Mouse (Mus musculus) WW6 (cell line): Measurements from ENCODE around the gene Gla.
A peak's percentile ranks its signal among the peaks of the same experiment; 100 is the strongest.

Experiments used
- DNase-seq: peaks from one replicate; pipeline ENCODE4 v3.0.0-alpha.2; 2013; ENCODE audit warnings: low read depth, low spot score

Gla gene

DNA sequence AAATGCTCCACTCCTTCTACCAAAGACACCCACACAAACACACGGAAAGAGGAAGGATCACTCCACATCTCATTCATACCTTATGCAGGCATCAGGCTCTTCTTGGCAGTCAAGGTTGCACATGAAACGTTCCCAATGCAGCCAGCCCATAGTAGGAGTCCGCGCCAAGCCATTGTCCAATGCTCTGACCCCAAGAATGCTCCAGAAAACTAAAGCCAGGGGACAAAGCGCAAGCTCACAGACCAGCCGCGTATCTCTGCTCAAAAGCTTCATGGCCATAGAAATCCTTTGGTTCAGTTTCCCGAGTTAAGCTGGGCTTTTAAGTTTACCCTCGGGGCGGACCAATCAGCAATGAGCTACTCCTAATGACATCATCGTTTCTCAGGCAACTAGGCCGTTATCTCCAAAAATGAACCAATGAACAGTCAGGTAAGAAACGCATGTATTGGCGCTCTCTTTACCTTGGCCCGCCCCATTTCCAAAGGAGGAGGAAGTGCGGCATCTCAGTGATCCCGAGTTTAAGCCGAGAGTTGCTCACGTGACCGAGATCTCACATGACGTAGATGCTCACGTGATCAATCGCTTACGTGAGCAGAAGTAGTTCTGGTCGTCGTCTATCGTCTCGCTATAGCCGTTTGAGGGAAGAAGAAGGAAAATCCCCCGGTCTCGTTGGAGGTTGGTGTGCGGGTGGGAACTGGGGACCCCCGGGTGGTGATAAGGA is at the start of gene Gla, which contains the start of gene Hnrnph2:
Gene Gla, minus strand, starts transcription at position 467 of the 721 bp plus-strand sequence.
Gene Hnrnph2, plus strand, starts transcription at position 521 of the 721 bp plus-strand sequence.
- peak; percentile 87 for DNase-seq

DNA sequence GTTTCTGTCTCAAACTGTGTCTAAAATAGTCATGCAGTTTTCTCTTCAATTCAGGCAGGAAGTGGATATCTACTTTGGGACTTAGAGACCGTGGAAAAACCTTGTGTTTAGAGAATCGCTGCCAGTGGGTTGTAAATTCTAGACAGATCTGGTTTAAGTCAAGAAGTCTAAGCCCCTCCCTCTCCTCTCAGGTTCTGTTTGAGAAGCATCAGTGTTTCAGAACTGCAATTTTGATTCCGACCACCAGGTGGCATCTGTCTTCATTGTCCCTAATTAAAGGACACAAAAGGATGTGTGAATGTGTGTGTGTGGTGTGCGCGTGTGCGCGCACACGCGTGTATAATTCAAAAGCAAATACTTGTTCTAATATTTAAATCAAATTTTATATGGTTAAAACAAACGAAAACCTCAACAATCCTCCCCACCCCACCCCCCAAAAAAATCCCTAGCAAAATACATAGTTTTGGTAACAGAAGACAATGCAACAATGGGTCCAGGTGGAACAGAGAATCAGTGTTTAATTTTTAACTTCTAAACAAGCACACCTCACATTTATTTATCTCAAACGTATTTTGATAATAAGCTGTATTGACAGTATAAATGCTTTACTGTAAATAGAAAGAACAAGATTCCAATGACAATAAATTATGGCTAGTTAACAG is 47.2 kb upstream of the Gla start:
- peak; percentile 26 for DNase-seq

DNA sequence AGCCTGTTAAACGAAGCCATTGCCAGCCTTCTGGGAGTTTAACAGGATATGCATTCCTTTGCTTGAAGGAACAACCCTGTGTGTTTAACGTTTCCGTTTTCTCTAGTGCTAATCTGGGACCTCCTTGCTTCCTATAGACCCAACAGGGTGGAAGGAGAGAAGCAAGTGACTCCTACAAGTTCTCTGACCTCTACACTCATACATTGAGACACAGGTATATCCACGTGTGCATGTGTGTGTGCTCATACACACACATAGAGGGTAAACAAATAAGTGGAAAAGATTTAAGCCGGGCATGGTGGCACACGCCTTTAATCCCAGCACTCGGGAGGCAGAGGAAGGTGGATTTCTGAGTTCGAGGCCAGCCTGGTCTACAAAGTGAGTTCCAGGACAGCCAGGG is 46.5 kb upstream of the Gla start:
- no peak for DNase-seq

- no peak for DNase-seq
Measured at GRCm38 (mm10) chrX:134646338-134646737, 45.4 kb upstream of the Gla start.

DNA sequence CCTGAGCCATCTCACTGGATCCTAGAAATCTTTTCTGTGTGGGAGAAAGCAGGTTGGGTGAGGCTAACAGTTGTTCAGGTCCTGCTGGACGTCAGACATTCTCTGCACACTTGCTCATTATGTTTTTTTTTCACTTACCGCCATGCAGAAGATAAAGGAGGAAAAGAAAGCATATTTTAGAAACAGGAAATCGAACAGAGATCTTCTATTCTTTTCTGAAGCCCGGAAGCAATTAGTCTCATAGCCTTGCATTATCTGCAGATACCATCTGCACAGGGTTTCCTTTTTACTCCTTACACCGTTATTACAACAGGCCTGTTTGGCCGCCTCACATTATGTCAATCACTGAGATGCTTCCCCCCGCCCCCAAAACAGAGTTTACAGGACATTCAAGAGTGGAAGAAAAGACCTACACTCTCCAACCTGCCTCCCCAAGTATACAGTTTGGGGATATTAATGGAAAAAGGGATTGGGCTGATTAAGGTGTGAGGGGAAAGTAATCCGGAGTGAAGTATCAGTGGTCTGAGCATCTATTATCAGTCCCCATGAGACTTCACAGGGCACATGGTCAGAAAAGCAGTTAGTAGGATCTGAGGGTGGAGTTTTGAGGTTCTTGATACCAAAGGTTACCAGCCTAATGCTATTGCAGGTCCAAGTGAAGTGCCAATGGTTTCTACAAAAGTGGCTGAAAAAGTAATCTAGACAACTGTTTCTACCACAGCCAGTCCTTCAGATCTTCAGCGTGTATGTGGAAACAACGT is 40.3 kb upstream of the Gla start:
- no peak for DNase-seq

DNA sequence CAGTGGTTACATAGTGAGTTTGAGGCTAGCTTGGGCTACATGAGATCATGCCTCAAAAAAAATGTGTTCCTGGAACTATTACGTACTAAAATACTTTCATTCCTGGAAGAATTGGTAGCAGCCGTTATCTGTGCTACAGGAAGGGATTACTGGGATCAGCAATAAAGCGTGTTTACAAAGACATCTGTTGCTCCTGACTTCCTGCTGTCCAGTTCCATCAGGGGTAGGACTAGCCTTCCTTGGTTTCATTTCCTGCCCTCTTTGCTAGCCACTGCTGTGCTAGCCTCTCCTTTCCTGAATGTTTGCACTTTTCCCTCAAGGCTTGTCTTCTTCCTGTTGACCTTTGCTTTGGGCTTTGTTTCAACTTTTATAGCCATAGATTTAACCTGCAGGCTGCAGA is 34.9 kb upstream of the Gla start:
- no peak for DNase-seq

GRCm38 (mm10) chrX:134635111-134635510 is 34.2 kb upstream of the Gla start:
- no peak for DNase-seq

DNA sequence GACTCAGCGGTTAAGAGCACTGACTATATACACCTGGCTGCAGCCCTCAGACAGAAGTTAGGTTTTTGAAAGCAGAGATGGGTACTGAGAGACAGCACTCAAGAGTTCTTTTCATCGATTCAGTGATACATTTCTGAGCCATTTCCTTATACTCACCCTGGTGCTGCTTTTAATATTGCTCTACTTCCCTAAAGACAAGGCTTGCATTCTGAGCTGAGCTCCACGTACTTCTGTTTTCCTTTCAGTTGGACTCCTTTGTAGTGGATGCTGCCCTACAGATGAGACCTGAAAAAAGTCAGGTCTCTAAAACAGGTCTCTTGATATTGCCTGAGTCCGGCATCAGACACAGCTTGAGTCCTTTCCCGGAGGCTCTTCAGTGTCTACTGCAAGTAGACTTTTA is 31.8 kb upstream of the Gla start:
- no peak for DNase-seq

- DNase-seq, result no peak
Measured at GRCm38 (mm10) chrX:134628200-134628599, 27.3 kb upstream of the Gla start.

- DNase-seq, result no peak
Measured at GRCm38 (mm10) chrX:134623350-134623749, 22.4 kb upstream of the Gla start.

DNA sequence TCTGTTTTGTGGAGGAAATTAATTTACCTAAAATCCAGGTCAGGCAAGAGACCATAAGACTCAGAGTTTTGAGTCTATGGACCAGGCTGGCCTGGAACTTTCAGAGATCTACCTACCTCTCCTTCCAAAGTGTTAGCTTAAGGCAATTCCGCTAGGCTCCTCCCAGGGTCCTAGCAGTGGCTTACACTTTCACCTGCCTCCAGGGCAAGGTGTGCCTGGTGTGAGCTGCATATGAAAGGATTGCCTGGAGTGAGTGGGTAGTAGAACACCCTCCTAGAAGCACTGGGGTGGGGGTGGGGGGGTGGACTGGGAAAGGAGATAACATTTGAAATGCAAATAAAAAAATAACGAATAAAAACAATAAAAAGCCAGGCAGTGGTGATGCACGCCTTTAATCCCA is 20.8 kb upstream of the Gla start:
- DNase-seq, result no peak

- no peak for DNase-seq
Measured at GRCm38 (mm10) chrX:134620254-134620865, 19.4 kb upstream of the Gla start.

DNA sequence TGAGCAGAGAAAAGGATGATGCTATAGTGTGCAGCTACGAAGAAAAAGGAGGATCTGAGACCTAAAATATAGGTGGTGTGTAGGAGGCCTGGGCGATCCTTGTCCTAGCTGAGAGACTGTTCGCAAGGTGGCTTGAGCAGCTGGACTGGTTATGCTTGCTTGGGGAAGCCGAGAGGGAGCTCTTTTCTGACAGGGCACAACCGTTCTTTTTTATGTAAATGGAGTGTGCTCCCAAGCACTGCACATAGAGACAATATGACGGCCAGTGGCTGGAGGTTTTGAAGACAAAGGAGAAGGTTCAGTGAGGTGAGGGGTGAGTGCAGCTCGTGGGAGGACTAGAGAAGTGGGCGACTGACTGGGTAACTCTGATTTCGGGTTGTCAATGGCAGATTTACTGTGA is 18.8 kb upstream of the Gla start:
- DNase-seq, result no peak

DNA sequence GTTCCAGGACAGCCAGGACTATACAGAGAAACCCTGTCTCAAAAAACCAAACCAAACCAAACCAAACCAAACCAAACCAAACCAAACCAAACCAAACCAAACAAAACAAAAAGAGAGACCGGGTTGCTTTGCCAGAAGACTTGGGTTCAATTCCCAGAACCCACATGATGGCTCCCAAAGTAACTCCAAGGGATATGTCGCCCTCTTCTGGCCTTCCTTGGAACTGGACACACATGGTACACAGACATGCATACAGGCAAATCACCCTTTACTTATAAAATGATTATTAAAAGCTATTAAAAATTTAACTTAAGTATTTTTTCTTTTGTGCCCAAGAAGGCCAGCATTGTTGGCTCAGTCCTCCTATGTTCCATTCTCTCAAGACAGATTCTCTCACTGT is 13.4 kb upstream of the Gla start:
- no peak for DNase-seq

GRCm38 (mm10) chrX:134612285-134612959 is 11.5 kb upstream of the Gla start:
- DNase-seq, result peak; percentile 46

- DNase-seq, result no peak
Measured at GRCm38 (mm10) chrX:134610984-134611383, 10.1 kb upstream of the Gla start.

- no peak for DNase-seq
Measured at GRCm38 (mm10) chrX:134609472-134609871, 8.5 kb upstream of the Gla start.

- no peak for DNase-seq
Measured at GRCm38 (mm10) chrX:134601380-134602120, 625 bp upstream of the Gla start.

- DNase-seq, result no peak
Measured at GRCm38 (mm10) chrX:134599922-134600565, 881 bp downstream of the Gla start.

GRCm38 (mm10) chrX:134589836-134590235 is 11.1 kb downstream of the Gla start:
- no peak for DNase-seq
